Mouse (Mus musculus): Measurements from ENCODE around the gene Nr1d1.

The Nr1d1 gene

DNA sequence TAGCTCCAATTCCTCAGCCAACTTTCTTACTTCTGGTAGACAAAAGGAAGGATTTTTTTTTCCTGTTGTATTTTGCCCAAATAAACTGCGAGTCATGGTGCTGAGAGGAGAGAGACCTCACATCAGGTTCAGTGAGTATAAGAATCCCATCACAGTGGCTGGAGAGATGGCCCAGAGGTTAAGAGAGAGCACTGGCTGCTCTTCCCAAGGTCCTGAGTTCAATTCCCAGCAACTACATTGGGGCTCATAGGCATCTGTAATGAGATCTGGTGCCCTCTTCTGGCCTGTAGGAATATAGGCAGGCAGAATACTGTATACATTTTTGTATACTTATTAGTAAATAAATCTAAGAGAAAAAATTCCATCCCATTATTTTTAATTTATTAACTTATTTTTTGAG lies 12.6 kb upstream of the Nr1d1 start:
- DNase-seq, result no peak

DNA sequence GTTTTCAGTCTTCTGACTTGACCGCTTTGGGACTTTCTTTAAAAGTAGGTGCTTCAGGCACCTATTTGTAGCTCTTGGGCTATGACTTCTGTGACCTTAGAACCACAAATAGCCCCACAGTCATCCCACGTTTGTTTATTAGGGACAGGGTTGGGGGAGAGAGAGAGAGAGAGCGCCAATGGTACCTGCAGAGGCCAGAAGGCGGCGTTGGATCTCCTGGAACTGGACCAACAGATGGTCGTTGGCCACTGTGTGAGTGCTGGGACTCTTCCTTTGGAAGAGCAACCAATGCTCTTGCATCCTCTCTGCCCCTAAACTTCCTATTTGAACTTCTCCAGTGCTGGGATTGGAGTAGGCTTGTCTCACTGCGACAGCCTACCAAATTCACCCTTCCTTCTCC lies 12.1 kb upstream of the Nr1d1 start:
- no peak for DNase-seq

DNA sequence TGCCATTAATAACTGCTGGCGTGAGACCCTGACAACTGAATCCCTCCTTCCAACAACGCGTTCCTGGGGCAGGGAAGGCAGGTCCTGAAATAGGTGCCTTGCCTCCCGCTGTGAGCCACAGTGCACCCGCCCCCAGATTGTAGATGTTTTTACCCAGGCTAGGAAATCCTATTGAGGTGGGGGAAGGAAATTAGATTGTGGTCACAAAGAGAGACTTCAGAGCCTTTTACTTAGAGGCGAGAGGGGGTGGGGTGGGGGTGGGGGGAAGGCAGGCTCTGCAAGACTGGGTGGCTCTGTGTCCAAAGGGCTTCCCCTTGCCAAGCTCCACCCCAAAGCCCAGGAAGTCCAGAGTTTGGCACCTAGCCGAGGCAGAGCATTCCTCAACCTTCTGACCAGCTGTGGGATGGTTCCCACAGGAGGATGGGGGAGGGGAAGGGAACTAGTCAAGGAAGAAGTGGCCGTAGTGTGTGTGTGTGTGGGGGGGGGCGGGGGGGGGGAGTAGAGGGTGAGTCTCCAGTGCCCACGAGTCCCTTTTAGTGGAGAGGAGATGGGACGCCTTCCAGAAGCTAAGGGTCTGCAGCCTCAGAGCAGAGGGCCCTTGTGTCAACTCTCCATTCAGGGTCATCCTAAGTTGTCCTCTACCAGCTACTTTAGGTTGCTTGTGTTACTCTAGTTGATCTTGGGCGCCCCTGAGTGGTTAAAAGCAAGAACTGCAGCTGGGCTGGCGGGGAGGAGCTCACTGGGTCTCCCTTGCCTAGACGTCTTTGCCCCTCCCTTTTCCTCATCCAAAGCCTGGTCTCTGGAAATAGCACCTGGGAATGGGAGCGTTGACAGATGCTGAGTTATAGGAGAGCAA lies 11.5 kb upstream of the Nr1d1 start:
- peak; percentile 92 for DNase-seq

DNA sequence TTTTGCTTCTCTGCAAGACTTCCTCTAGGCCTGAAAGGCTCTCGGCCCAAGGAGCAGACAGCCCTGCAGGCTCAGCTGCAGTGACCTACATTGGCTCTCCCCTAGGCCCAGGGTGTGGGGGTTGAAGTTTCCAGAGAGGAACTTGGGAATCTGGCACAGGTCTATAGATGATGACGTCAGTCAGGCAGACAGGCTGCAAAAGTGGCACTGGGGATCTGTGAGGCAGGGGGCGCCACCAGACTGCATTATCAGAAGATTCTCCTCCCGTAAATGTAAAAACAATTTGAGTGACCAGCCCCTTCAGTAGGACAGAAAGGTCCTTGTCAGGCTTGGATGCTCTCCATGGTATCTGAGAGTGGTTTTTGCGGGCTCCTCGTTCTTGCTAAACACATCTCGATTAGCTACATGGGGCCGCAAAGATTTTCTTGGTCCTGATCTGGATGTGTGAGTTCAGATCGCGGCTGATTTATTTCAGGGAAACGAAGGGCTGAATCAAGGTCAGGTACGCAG lies 10.7 kb upstream of the Nr1d1 start:
- DNase-seq, result peak; percentile 78

DNA sequence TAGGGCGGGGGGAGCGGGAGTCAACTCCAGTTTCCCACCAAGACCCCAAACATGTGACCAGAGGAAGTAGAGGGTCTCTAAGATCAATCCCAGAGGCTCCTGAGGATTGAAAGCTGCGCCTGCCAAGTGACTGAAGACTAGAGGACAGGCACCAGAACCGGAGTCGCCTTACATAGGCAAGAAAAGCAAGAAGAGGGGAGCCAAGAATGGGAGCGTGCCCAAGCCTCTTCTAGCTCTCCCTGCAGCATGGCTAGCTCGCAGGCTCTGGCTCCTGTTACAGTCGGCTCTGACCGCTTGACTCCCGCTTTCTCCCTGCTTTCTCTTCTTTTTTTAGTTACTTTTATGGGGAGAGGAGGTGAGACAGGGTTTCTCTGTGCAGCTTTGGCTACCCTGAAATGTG lies 10.1 kb upstream of the Nr1d1 start:
- DNase-seq, result no peak

DNA sequence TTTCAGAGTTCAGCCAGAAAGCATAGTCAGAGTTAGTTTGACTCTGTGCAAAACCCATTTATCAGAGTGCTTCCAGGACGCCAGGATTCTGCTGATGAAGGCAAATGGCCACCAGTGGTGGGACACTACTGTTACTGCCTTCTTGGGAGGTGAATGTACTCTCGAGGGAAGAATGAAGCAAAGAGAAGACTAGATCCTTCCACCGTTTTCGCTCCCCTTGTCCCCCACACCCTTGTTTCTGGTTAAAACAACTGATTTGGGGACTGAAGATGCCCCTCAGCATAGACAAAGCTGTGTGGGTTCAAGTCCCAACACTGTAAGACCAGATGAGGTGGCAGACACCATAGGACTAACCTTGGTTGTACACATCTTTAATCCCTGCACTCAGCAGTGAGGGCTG lies 9.0 kb upstream of the Nr1d1 start:
- DNase-seq, result no peak

DNA sequence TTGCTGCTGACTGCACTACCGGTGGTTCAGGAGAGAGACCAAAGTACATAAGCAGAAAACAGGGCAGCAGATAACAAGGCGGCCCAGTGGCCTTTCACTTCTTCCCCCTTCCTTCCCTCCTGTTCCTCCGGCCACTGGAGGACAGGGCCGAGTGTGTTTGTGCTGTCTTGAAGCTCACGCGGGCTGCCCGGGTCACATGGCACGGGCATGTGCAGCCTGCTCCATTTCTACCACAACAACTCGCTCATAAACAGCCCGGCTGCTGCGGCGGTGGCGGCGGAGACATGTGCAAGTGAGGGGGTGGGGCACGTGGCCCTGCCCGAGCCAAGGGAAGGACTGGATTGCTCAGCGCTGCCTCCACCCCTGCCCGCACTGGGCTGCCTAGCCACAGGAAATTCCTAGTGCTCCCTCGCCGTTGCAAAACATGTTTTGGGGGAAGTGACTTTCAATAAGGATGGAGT lies 8.1 kb upstream of the Nr1d1 start:
- peak; percentile 99 for DNase-seq

DNA sequence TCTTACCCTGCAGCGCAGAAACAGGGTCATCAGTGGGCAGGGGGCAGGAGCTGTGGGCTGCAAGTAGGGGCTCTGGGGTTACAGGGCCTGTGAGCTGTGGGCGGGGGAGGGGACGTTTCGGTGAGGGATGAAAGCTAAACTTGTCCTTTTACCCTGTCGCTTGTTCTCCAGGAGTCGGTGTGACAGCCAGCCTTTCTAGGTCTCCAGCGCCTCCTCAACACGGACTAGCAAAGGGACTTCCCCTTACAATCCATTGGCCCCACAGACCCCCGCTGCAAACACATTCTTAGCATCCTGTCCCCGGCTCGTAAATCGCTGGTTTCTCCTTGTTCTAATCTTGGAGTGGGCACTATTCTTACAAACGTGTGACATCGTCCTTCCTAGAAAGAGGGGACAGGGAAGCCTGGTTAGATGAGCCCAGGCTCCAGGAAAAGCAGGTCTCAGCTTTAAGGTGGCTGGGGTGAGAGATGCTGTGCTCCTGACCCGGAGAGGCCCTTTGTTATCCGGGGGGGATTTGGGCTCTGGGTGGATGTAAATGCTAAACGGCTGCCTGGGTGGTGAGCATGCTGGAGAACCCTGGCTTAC lies 7.6 kb upstream of the Nr1d1 start:
- DNase-seq, result no peak

DNA sequence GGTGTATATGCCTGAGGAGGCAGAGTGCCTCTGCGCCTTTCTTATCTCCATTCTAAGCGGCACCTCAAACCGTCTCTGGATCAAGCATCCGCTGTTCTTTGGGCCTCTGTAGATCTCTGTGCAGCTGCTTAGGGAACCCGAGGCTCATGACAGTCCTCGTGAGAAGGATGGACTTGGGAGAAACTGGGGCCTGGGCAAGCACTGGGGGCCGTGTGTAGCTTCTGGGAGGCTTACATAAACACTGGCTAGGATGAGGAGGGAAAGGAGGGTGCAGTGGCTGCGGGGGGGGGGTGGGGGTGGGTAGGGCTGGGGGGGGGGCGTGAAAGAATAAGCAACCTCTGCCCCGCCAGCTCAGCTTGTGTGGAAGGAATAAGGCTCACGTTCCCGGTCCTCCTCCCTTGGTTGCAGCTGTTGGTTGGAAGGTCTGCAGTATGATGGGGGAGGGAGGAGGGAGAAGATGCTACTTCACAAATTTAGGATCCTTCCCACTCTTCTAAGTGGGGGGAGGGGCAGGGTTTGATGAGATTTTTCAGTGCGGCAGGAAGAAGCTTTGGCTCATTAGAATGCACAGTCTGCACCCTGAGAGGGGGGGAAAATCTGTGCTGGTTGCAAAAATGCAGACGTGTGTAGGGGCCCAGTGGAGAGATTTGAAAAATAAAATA lies 6.8 kb upstream of the Nr1d1 start:
- peak; percentile 80 for DNase-seq

DNA sequence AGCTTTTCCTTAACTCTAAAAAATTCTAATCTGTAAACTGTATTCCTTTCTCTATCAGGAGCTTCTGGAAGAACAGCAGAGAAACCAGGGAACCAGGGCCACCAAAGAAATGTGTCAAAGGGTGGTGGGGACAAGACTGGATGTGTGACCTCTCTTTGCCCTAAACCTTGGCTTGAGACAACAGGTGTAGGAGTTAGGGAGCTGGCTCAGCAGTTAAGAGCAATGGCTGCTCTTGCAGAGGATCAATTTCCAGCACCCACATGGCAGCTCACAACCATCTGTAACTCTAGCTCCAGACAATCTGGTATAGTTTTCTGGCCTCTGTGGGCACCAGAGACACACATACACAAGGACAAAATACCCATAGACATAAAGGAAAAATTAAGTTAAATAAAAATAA lies 2.8 kb upstream of the Nr1d1 start:
- no peak for DNase-seq

DNA sequence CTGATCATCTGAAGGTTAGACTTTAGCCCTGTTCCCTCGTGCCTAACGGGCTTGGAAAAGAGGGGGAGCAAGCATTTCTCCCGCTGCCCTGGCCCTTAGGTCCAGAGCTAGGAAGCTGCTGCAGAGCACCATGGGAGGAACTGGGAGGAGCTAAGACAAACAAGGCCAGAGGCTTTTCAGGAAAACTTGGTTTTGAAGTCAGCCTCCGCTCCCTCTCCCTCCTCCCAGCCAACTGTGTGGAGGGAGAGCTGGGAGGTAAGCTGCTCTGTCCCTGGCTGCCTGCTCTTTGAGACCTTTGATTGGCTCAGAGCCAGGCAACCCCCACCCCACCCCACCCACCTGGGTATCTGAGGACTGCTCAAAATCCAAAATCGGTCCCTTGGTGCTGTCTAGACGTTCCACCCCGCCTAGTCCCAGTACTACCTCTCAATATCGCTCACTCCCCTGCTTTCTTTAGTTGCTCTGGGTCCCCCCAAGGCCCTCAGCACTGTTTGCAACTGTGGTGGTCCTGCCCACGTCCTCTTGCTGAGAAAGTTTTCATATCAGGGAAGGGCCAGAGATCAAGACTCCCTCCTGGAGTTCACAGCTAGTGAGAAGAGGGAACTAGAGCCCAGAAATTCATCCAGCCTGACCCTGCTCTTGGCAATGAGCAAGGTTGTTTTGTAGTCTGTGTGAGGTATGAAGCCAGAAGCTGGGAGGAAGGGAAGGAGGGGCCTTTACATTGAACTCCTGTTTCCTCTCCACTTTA lies 1.9 kb upstream of the Nr1d1 start:
- no peak for DNase-seq

DNA sequence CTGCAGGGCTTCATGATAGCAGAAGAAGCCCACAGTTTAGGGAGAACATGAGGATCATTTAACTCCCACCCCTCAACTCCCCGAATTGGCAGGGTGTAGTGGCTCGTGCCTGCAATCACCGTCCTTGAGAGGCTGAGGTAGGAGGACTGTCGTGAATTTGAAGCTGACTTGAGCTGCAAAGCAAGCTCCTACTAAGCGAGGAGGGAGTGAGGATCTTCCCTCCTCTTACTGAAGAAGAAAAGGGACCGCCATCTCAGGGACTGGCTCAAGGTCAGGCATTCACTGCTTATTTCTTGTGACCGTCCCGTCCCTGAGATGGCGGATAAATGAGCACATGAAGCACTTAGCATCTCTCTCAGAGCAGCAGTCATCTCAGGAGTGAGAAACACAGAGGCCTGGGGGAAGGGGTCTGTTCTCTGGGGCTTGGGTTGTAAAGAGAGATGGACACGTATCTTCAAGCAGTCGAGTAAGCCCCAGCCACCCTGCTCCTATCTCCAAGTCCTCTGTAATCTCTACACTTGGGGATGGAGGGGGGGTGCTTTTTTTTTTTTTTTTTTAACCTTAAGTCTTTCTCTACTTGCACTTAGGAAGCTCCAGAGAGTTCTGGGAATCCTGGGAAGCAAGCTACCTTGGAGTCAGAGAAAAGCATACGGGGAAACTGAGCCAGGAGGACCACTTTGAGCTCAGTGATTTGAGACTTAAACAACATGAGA lies 1.1 kb upstream of the Nr1d1 start:
- no peak for DNase-seq

DNA sequence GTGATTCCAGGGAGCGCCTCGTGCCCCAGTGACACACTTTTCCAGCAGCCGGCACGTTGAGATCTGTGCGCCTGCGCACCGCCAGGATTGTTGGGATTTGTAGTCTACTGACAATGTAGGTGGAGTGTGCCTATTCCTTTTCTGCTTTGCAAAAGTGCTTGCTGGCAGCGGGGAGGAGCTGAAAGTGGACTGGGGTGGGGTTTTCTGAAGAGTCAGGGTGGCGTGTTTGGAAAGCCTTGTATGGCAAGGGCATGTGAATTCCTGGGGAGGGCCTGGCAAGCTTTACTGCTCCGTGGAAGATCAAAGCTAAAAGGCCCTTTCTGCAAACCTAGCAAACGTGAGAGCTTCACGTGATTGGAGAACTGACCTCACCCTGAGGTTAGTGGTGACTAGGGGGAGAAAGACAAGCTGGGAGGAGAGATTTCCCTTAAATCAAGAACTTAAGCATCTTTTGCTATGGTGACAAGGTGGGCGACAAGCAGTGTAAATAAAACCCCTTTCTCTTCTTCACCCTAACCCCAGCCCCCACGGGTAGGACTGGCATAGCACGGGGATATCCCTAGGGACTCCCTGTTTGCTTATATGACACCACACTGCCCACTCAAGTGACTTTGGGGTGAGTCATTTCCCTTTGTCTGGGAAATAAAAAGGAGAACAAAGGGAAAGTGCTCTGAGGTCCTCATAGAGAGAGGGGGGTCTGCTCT lies 367 bp upstream of the Nr1d1 start:
- peak; percentile 100 for DNase-seq

DNA sequence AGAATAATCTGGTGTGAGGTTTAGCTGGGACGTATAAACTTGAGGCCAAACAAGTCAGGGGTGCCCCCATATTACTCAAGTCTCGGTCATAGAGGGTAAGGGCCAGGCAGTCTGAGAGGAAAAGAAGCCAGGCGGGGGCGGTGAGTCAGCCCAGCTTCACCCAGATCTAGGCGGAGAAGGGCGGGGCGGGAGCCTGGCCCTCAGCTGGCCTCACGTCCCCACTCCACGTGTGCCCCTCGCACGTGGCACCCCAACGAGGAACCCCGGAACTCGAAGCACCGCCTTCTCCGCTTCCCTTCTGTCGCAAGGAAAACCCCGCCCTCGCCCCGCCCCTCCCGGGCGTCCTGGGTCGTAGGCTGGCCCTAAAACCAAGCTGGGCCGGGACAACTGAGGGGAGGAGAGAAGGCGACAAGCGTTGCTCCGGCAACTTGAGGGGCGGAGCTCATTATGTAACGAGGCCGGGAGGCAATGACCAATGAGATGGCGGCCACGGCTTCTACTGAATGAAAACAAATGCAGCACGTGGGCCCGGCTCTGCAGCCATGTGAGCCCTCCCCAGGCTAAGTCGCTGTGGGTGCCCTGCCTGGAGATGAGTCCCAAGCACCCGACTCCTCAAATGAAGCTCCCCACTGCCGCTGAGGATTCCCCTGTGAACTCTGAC lies 1.4 kb downstream of the Nr1d1 start:
- peak; percentile 98 for DNase-seq

DNA sequence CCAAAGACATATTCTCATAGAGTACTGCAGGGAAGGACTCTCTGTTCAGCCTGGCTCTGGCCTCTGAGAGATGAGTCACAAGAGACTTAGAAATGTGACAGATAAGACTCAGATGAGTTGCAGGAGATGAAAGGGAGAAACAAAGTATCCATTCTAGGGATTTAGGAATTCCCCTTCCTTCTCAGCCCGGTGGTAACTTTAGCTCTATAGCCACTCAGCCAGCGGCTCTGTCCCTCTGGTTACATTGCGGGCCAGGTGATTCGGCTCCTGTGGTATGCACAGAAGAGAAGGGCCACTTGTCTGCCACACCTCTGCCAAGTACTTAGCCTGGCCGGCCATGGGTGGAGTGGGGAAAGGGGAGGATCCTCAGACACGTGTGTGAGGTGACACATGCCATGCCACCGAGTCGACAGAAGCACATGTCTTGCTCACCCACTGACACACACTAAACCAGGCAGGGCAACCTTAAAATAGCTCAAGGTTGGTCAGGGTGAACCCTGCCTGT lies 2.4 kb downstream of the Nr1d1 start:
- peak; percentile 50 for DNase-seq

DNA sequence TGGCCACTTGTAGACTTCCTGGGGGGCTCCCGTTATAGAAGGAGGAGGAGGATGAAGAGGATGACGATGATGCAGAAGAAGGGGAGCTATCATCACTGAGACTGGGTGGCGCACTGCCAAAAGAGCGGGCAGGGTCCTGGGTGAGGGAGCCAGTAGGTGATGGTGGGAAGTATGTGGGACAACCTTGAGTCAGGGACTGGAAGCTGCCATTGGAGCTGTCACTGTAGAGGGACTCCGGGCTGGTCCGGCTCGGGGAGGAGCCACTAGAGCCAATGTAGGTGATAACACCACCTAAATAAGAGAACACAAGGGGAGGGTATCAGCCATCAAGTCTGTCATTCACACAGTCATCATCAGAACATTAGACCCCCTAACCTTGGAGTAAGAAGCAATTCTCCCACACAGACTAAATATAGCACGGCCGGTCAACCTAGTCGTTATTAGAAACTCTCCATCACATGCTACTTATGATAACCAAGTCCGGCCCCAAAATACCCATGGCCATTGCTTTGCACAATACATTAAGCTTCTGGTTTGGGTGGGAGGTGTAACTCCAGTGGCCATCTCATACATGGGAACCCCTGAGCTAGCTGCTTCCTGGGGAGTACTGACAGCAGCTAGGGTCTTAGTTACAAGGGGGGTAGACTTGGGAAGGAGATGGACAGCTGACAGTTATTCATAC lies 3.1 kb downstream of the Nr1d1 start:
- no peak for DNase-seq

DNA sequence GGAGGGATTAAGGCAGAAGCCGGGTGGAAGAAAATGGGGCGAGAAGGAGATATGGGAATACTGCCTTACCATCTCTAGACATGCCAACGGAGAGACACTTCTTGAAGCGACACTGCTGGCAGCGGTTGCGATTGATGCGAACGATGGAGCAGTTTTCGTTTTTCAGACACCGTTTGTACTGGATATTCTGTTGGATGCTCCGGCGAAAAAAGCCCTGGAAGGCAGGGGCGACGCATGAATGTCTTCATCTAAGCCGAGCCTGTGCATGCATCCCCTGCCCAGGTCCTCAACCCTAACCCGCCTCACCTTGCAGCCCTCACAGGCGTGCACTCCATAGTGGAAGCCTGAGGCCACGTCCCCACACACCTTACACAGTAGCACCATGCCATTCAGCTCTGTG lies 4.0 kb downstream of the Nr1d1 start:
- DNase-seq, result no peak

DNA sequence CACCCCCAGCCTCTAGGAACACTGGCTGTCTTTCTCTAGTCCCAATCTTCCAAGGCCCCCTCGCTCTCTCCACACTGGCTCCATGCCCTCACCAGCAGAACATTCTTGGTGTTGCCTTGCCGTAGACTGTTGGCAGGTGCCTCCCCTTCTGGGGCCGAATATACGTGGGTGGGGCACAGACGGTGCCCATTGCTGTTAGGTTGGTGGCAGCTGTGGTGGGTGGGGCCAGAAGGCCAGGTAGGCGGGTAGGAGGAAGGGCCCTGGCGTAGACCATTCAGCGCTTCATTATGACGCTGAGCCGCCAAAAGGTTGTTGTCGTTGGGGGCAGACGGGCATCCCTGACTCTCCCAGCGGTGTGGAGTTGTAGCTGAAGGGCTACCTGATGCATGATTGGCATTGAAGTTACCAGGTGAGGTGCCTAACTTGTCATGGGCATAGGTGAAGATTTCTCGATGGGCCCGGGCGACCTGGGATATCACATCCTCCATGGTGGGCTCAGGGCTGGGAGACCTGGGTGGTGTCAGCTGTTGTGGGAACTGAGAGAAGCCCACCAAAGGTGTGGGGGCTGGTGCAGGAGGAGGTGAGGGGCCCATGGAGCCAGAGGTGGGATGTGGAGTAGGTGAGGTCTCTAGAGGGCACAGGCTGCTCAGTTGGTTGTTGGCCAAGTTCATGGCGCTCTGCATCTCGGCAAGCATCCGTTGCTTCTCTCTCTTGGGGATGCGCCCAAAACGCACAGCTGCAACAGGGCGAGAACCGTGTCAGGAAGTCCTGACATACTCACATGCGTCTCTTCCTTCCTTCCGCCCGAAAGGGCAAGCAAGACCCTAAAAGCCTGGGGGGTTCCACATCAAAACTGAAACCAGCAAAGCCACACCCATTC lies 4.8 kb downstream of the Nr1d1 start:
- DNase-seq, result peak; percentile 81

Data from right cerebral cortex, postnatal 25 days (tissue).